Mouse (Mus musculus) adipocyte (in vitro differentiated cells): ENCODE measurements around the gene Gps2.

ENCODE experiments used
- DNase-seq: peaks from one replicate; pipeline ENCODE4 v3.0.0-alpha.2; 2016; ENCODE audit warnings: low spot score

The Gps2 gene

DNA sequence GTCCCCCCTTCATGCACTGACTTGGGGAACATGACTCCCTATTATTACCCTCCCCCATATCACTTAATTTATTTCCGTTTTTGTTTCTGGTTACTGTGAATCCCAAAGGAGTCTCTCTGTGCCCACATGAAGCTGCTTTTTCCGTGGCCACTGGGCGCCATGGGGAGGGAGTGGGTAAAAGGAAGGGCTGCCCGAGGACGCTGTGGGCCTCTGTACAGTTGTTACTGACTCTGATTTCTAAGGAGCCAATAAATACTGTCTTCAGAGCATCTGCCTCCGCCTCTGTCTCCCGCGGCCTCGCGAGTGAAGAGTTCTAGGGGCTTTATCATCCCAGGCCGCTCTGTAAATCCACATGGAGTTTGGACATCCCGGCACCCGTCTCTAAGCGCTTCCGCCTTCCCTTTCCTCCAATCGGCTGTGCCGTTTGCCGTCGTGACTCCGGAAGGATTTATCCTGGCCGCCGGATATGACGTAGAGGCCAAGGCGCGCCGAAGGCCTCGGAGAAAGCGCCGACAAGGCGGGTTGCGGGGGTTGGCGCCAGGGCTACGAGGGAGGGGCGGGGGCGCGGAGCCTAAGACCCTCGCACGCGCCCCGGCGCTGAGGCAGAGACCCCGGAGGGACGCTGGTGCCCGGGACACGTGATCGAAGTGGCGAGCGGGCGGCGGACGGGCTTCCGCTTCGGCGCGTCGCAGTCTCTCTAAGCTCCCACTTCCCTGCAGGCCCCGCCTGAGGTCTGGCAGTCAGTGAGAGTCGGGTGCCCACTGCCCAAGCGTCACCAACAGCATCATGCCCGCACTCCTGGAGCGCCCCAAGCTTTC is at the start of gene Gps2:
Gps2 (plus strand) TSS at position 335 of the 818 bp plus-strand sequence.
- peak; percentile 95 for DNase-seq

DNA sequence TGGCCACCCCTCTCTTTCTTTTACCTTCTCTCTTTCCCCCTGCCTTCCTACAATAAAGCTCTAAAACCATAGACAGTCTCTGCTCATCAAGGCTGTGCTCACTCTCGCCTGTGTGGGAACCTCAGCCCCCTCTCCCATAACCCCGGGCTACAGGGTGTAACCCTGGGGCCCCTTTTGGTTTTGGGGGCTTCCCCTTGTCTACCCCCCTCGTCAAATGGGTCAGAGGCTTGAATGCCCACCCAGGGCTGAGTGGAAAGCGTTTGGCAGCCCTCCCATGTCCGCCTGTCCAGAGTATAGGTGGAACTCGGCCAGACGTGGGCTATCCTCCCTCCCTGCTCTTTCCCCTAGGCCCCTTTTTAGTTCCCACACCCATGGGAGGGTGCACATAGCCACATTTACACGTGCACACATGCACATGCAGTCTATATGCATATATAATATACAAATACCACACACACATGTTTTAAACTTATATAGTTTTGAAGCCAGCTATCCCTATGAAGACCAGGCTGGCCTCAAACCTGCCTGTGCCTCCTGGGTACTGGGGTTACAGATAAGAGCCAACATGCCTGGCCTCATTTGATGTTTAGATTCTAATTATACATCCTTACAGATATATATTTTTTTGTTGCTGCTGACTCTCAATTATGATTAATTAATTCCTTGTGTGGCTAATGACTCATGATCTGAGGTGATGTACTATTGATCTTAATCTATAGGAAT is 49.4 kb upstream of the Gps2 start:
- no peak for DNase-seq

DNA sequence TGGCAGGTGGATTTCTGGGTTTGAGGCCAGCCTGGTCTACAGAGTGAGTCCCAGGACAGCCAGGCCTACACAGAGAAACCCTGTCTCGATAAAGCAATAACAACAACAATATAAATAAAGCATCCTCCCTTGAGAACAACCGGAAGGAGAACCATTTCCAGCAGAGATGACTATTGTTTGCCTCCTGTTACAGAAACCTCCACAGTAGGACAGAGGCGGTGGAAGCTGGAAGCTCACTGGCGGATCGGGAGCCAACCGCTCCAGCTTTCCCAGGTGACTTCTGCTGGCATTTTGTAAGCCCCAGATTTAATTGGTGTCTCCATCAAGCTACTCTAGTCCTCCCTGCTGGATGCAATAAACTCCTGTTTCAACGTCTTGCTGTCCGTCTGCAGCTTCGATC is 48.1 kb upstream of the Gps2 start:
- no peak for DNase-seq

DNA sequence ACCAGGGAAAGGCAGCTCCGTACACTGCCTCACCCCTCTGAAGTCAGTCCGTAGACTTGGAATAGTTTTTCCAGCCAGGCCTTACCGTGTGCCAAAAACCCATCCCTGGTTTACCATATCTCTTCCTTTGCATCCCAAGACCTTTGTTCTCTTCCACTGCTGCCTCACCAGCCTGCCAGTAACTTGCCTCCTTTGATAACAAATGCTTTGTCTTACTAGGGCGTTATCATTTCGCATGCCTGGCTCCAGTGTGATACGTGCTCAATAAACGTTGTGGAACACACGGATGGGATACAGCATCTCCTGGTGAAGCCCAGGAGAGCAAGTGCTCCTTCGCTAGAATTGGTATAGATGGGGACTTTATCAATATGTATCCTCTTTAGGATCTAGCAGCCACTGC is 46.4 kb upstream of the Gps2 start:
- no peak for DNase-seq

DNA sequence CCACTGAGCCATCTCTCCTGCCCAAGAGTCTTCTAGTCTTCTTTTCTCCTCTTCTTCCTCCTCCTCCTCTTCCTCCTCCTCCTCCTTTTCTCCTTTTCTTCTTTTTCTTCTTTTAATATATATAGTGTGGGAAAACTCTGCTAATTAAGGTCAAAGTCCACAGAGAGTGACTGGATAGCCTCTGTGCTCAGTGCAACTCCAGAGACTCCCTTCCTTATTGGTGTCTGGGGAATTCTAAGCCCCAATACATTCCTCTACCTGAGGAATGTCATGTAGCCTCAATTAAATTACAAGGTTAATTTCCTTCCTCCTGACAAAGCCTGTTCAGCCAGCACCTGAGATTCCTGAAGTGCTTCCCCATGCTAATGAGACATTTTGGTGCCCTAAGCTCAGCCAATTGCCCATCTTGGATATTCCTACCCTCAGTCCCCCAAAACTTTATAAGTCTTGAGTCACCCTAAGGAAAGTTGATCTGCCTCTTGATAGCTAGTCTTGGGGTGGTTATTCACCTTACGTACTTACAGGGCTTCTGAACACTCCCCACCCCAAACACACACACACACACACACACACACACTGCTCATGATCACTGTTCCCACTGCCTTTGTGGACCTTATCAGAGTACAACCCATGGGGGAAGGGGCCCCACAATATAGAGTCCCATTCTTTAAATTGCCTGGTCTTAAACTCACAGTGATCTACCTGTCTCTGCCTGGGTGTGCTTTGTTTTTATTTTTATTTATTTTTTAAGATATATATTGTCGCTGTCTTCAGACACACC is 43.2 kb upstream of the Gps2 start:
- no peak for DNase-seq

DNA sequence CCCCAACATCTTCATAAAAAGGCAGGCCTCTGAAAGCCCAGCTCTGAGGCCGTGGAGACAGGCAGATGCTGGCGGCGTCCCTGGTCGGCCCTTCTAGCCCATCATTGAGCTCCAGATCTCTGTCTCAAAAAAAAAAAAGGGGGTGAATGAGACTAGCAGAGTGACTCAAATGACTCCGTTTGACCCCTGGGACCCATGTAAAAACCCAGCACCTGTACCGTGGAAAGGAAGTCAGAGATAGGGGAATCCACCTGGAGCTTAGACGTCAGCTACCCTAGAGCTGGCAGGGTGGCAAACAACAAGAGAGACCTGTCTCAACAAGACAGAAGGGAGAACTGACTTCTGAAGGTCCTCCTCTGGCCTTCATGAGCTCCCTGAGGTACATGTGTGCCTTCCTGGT is 41.9 kb upstream of the Gps2 start:
- DNase-seq, result no peak

DNA sequence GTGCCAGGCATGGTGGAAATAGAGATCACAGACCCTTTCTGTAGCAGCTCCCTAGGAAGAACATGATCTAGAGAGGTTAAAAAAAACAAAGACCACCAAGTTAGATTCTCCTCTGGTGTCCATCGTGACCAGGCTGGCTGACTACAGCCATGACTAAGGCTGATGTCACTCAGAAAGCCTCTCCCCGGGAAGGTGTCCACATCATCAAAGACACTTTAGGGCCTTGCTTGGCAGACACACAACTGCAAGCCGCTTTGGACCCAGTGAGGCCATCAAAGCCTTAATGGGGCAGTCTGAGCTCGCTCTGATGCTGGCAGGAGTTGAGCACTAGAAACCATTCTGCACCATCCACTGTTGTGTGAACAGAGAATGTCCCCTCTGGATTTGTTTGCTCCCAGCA is 41.2 kb upstream of the Gps2 start:
- no peak for DNase-seq

DNA sequence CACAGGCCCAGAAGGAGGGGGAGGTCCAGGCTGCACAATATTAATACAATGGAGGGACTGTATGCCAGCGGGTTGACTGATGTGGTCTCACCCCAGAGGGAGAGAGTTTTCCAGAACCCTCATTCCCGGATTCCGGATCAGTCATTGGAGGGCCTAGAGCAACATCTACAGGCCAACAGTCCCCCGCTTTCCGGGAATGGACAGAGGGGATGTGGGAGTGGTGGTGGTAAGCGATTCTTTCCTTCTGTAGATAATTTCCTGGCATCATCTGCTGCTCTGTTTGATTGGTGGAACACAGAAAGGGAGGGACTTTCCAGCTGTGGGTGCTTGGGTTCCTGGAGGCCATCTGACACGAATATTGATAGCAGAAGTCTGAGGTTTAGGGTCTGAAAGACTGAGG is 37.5 kb upstream of the Gps2 start:
- no peak for DNase-seq

DNA sequence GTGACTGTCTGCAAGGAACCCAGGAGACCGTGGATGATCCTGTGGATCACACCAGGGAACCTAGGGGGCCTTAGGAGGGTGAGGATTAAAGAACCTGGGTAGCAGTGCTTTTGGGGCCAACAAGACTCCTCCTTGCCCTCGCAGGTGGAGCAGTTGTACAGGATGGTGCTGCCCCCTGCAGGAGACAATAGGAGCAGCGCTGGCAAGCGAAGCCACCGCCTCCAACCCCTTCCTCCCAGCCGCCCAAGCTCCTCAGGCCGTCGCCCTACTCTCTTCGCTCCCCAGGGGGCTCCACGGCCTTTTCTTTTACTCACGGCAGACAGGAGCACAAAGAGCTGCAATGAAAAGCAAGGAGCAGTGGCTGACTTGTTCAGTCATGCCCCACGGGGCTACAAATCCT is 36.8 kb upstream of the Gps2 start:
- peak; percentile 78 for DNase-seq

DNA sequence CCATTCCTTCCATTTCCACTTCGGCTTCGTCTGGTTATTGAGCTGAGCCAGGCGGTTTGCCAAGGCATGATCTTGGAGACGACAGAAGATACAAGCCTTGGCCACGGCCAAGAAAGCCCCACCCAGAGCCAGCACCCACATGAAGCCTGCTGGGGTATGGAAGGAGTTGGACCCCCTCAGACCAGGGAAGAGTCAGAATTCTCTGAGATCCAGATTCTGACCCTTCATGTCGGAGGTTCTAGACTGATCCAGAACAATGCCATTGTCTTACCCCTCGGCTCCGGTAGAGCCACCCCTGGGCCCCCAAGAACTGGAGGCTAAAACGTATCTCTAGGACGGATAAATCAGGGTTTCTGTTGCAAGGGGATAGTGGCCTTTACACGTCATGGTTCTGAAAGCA is 35.8 kb upstream of the Gps2 start, which contains the start of gene Tmem95:
Tmem95 (minus strand) TSS at position 141 of the 400 bp plus-strand sequence.
- DNase-seq, result no peak

DNA sequence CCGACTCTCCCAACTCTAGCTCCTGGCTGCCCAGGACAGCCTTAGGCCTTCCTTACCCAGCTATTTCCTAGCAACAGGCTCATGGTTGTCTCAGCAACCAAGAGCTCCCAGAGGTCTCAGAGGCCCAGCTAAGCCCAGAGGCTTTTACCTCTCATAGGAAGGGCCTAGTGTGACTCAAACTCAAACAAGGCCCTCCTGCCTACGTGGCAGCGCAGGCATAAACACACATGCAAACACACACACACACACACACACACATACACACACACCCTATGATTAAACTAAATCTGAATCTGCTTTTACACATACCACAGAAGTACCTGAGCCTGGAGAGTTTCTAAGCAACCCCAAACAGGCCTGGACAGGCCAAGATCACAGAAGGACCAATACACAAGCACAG is 35.3 kb upstream of the Gps2 start:
- DNase-seq, result no peak

DNA sequence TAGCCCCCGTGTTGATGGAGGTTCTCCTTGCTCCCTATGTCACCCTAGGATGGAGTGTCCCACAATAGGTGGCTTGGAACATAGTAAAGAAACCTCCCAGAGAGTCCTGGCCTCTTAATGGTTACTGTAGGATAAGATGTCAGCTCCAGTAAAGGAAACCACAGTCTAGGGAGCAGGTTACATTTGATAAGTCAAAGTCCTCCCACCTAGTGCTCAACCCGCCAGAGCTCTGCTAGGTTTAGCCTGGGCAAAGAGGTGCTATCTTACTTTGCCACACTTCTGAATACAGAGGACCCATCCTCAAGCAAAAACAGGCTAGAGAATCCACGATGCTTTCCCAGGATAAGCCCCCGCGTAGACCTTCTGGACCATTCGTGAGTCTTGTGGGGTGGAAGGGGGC is 34.7 kb upstream of the Gps2 start:
- DNase-seq, result no peak

DNA sequence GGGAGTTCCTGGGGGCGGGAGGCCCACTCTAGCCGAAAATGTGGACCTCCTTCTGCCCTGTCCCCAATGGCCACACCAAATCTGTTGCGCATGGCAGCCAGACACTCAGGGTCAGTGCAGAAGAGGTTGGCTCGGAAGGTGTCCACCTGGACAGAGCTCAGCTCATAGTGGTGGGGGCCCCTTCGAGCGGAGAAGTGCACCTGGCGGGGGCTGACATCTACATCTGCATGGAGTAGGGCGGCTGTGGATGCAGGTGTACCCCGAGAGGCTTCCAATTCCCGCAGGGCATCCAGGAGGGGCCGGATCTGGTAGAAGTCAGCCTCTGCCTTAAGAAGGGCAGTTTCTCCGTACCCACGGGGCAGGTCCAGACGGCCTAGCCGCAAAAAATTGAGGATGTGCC is 34.0 kb upstream of the Gps2 start:
- no peak for DNase-seq

DNA sequence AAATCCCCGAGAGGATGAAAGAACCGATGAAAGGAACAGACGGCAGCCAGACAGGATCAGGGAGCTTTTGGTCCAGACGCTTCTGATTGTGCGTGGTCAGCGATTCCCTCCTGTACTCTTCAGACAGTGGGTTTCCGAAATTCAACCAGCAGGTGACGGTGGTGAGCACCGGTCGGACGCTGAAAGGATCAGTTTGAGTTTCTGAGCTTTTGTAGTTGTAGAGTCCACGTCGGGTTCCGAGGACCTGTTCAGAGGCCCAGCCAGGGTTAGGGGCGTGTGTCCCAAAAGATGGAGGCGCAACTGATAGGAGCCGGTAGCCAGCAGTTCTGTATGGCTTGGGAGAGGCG is 33.2 kb upstream of the Gps2 start:
- peak; percentile 69 for DNase-seq

DNA sequence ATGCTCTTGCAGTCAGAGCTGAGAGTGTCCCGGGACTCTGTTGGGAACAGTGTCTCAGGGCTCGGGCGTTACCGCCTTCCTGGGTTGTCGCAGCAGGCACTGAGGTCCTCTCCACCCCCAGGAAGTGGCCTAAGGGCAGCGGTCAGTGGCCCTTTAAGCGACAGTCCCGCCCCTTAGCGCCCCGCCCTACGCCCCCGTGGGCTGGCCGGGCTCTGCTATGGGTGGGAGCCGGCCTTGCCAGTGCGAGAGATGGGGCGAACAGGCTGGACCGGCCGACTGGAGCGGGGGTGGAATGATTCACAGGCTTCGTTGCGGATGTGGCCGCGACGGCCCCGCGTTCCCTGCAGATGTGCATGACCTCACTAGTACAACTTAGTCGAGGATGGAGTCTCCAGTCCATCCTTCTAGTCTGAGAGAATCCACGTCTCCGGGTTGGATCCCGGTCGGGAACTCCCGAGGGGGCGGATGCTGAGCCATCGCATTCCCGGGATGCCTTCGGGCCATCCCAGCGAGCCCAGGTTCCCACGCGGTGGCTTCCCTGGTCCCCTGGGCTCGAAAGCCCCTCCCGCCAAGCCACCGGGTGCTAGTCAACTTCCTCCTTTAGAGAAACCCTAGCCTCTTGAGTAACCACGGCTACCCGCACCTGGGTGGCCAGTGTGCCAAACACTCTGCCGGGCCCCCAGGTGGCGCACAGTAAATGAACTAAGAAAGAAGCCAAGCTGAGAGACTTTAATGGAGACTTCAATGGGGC is 32.7 kb upstream of the Gps2 start, which contains the start of gene Kctd11:
Kctd11 (minus strand) TSS at position 554 of the 751 bp plus-strand sequence.
- DNase-seq, result peak; percentile 64

DNA sequence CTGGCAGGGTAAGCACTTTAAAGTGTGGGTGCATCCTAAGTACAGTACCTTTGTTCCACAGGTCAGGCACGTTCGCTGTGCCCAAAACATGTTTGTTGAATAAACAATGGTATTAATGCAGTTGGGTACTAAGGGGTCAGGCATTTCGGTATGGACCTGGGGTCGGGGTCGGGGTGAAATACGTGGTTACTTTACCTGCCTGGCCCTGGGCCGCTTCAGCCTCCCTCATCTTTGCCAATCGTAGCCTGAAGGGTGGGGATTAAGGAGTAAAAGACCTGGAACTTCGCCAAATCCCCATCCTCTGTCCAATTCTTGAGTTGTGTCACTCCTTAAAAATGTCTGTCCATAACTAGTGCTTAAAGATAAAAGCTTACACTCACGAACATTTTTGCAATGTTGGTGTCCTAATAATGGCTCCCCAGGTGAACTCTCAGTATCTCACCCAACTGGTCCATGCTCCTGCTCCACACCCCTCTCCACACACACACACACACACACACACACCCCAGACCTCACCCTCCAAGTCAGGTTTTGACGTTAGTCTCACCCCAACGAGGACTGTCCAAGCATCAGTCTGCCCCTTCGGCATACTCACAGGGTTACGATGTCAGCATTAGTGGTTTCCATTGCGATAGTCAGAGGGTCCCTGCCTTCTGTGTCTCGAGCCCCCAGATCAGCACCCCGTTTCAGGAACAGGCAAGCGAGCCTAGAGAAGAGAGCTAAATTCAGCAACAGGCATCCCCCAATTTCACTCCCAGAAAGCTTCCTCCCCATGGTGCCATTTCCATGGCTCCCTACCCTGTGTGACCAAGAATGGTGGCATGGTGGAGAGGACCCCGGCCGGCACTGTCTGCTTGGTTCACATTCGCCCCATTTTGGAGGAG is 31.7 kb upstream of the Gps2 start:
- no peak for DNase-seq

DNA sequence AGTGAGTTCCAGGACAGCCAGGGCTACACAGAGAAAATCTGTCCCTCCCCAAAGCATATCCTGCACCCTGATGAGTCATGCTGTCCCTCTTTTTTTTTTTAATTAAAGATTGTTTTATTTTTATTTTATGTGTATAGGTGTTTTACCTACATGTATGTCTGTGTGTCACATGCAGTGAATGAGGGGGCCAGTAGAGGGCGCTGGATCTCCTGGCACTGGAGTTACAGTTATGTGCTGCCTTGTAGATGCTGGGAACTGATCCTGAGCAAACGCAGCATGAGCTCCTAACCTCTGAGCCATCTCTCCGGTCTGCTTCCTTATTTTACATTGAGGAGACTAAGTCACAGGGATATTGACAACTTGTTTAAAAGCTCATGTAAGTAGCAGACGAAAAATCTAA is 30.6 kb upstream of the Gps2 start:
- no peak for DNase-seq

DNA sequence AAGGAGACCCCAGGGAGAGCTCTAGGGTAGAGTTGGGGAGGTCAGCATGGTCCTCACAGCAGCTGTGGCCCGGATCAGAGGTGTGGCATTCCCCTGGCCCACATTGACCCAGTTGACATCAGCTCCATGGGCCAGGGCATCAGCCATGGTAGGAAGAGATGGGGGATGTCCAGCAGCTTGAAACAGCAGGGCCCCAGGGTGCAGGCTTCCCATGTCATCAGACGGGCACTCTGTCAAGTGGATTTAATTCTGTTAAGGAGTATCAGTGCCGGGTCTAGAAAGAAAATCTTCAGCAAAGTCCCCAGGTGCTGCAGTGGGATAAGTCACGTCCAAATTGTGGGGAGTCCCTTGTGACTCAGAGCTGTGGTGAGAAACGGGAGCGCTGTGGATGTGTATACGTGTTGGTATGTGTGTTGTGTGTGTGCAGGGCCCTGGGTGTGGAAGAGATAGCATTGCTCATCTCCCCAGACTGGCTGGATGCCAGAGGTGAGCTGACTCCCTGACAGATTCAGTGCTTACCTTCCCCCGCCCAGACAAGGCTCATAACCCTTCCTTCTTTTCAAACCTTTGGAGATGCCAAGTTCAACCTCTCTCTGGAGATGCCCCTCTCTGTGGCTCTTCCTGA is 30.0 kb upstream of the Gps2 start:
- no peak for DNase-seq

DNA sequence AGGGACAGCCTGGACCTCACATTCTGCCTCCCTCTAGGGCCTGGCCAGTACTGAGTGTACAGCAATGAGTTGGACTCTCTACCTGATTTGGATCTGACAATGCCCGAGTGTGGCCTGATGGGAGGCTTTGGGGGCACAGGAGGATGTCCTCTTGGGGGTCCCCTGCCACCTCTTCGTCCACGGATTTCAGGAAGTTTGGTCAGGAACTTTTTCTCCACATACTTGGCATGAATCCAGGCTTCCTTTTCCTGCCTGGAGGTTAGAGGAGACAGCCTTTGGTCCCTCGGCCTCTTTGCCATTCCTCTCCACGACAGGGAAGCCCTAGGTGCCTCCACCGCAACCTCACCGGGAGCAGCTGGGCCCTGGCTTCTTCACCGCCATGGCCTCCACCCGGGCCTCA is 29.4 kb upstream of the Gps2 start:
- no peak for DNase-seq

DNA sequence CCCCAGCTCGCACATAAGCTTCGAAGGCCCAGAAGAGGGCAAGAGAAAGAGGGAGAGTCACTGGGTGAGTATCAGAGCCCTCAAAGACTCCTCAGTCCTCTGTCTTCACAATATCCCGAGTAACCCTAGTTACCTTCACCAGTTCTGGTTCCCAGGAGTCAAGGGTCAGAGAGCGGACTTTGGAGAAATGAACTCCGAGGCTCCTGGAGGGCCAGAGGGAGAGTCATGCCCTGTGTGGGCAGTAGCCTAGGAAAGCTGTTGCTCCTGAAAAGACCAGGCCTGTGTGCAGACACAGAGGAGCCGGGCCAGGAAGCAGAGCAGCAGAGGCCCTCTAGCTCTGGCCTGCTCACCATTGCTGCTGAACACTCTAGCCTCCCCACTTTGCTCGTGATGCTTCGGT is 29.0 kb upstream of the Gps2 start:
- no peak for DNase-seq
